Mouse (Mus musculus): ENCODE data around the gene Mill2. TPM values are rescaled to one million over a fixed set of nuclear protein-coding genes. Genes with fewer than 3 reads are reported as not detected.
A peak's percentile ranks its signal among the peaks of the same experiment; 100 is the strongest.

Gene Mill2
- polyA plus RNA-seq, 1 experiment from 2014 or later: 1.0 TPM

GRCm38 (mm10) chr7:18902486-18902885 lies 62.7 kb downstream of the Mill2 start:
- Histone ChIP-seq H3K27ac (ENCODE audit: low read length) (no peak overlapping the region), H3K36me3 (ENCODE audit: control insufficient read depth, insufficient read depth, low read length) (peaks cover 11% of the 10 kb centered on the region; the same call in 1 of the 2 replicates), H3K4me1 (ENCODE audit: control insufficient read depth, insufficient read depth, low read length) (no peaks in the 10 kb centered on the region), H3K9me3 (ENCODE audit: control insufficient read depth, low read depth, low read length) (no peaks in the 10 kb centered on the region), H3K4me3 (ENCODE audit: low read depth, low read length) (no peak overlapping the region), H3K27me3 (ENCODE audit: control insufficient read depth, insufficient read depth, low read length) (no peaks in the 10 kb centered on the region), H3K4me2 (replicated peaks; ENCODE audit: low read depth, low read length) (no peak overlapping the region), H3K9ac (replicated peaks; ENCODE audit: low read depth, low read length) (no peak overlapping the region)
- WGBS: 69% methylated on average over 3 of the region's 3 CpGs
- ATAC-seq (ENCODE audit: insufficient number of reproducible peaks, insufficient read depth, low FRiP score, low read depth): no peak

GRCm38 (mm10) chr7:18904971-18905370 lies 65.2 kb downstream of the Mill2 start:
- H3K9me3 ChIP-seq (ENCODE audit: control insufficient read depth, low read depth, low read length): no peaks in the 10 kb centered on the region
- no peak for ATAC-seq (ENCODE audit: insufficient number of reproducible peaks, insufficient read depth, low FRiP score, low read depth)
- H3K27me3 ChIP-seq (ENCODE audit: control insufficient read depth, insufficient read depth, low read length): no peaks in the 10 kb centered on the region
- no peak overlapping the region for H3K27ac ChIP-seq (ENCODE audit: low read length)
- no peak overlapping the region for H3K4me2 ChIP-seq (replicated peaks; ENCODE audit: low read depth, low read length)
- H3K9ac ChIP-seq (replicated peaks; ENCODE audit: low read depth, low read length): no peak overlapping the region
- H3K36me3 ChIP-seq (ENCODE audit: control insufficient read depth, insufficient read depth, low read length): peaks cover 11% of the 10 kb centered on the region; the same call in 1 of the 2 replicates
- H3K4me3 ChIP-seq (ENCODE audit: low read depth, low read length): no peak overlapping the region
- 72% methylated on average over 3 of the region's 3 CpGs for WGBS
- peaks cover 12% of the 10 kb centered on the region for H3K4me1 ChIP-seq (ENCODE audit: control insufficient read depth, insufficient read depth, low read length)

GRCm38 (mm10) chr7:18909797-18910196 lies 70.0 kb downstream of the Mill2 start:
- peak; percentile 1; the same call in 1 of the 2 replicates for ATAC-seq (ENCODE audit: insufficient number of reproducible peaks, insufficient read depth, low FRiP score, low read depth)
- H3K36me3 ChIP-seq (ENCODE audit: control insufficient read depth, insufficient read depth, low read length): no peaks in the 10 kb centered on the region
- peak overlapping the region; percentile 68 for H3K4me3 ChIP-seq (ENCODE audit: low read depth, low read length)
- H3K4me2 ChIP-seq (replicated peaks; ENCODE audit: low read depth, low read length): peak overlapping the region; percentile 54
- H3K9ac ChIP-seq (replicated peaks; ENCODE audit: low read depth, low read length): peak overlapping the region; percentile 31; the same call in 1 of the 2 replicates
- peaks cover 12% of the 10 kb centered on the region for H3K4me1 ChIP-seq (ENCODE audit: control insufficient read depth, insufficient read depth, low read length)
- H3K27me3 ChIP-seq (ENCODE audit: control insufficient read depth, insufficient read depth, low read length): no peaks in the 10 kb centered on the region
- H3K27ac ChIP-seq (ENCODE audit: low read length): no peak overlapping the region
- WGBS: 4% methylated on average over 17 of the region's 17 CpGs
- no peaks in the 10 kb centered on the region for H3K9me3 ChIP-seq (ENCODE audit: control insufficient read depth, low read depth, low read length)

- H3K27me3 ChIP-seq (ENCODE audit: control insufficient read depth, insufficient read depth, low read length): no peaks in the 10 kb centered on the region
- H3K4me2 ChIP-seq (replicated peaks; ENCODE audit: low read depth, low read length): peak within 1 kb of the TSS; percentile 74
- peak within 1 kb of the TSS; percentile 31; the same call in 1 of the 2 replicates for H3K9ac ChIP-seq (replicated peaks; ENCODE audit: low read depth, low read length)
- H3K4me3 ChIP-seq (ENCODE audit: low read depth, low read length): peak within 1 kb of the TSS; percentile 68
- under 1% methylated on average over 33 of the region's 33 CpGs for WGBS
- ATAC-seq (ENCODE audit: insufficient number of reproducible peaks, insufficient read depth, low FRiP score, low read depth): peak; percentile 100
- H3K27ac ChIP-seq (ENCODE audit: low read length): no peak within 1 kb of the TSS
- peaks cover 12% of the 10 kb centered on the region for H3K4me1 ChIP-seq (ENCODE audit: control insufficient read depth, insufficient read depth, low read length)
- H3K36me3 ChIP-seq (ENCODE audit: control insufficient read depth, insufficient read depth, low read length): no peaks in the 10 kb centered on the region
- no peaks in the 10 kb centered on the region for H3K9me3 ChIP-seq (ENCODE audit: control insufficient read depth, low read depth, low read length)
Measured at GRCm38 (mm10) chr7:18910241-18910831, 70.6 kb downstream of the Mill2 start, which contains the start of gene Ccdc61. TSS of gene Ccdc61 (minus strand) at chr7:18910415.

Other genes starting within 250 kb of the Mill2 start
- gene Psg23, start 223.5 kb upstream of the Mill2 start, polyA plus RNA-seq (2014; fragmentation: Nextera tagmentation; extraction: Ambion mirVana): not detected in 2 replicates
- gene Psg21, start 183.2 kb upstream of the Mill2 start, polyA plus RNA-seq (2014; fragmentation: Nextera tagmentation; extraction: Ambion mirVana): not detected in 2 replicates
- gene Psg20, start 153.8 kb upstream of the Mill2 start, polyA plus RNA-seq (2014; fragmentation: Nextera tagmentation; extraction: Ambion mirVana): not detected in 2 replicates
- gene Psg22, start 121.9 kb upstream of the Mill2 start, polyA plus RNA-seq (2014; fragmentation: Nextera tagmentation; extraction: Ambion mirVana): not detected in 2 replicates
- not detected in 2 replicates for gene Psg19, start 41.4 kb upstream of the Mill2 start, polyA plus RNA-seq (2014; fragmentation: Nextera tagmentation; extraction: Ambion mirVana)
- gene Psg17, start 18.4 kb upstream of the Mill2 start, polyA plus RNA-seq (2014; fragmentation: Nextera tagmentation; extraction: Ambion mirVana): 0.23 and 0.27 TPM in 2 replicates
- gene Pglyrp1, start 31.4 kb downstream of the Mill2 start, polyA plus RNA-seq (2014; fragmentation: Nextera tagmentation; extraction: Ambion mirVana): 23.9 and 32.8 TPM in 2 replicates
- gene Ccdc61, start 70.4 kb downstream of the Mill2 start, polyA plus RNA-seq (2014; fragmentation: Nextera tagmentation; extraction: Ambion mirVana): 18.5 and 21.7 TPM in 2 replicates
- 0.81 and 1.2 TPM in 2 replicates for gene Nova2, start 85.9 kb downstream of the Mill2 start, polyA plus RNA-seq (2014; fragmentation: Nextera tagmentation; extraction: Ambion mirVana)
- not detected in 2 replicates for gene Nanos2, start 147.4 kb downstream of the Mill2 start, polyA plus RNA-seq (2014; fragmentation: Nextera tagmentation; extraction: Ambion mirVana)
- gene Mypop, start 151.3 kb downstream of the Mill2 start, polyA plus RNA-seq (2014; fragmentation: Nextera tagmentation; extraction: Ambion mirVana): 3.0 and 3.5 TPM in 2 replicates
- 22.7 and 25.5 TPM in 2 replicates for gene Irf2bp1, start 164.1 kb downstream of the Mill2 start, polyA plus RNA-seq (2014; fragmentation: Nextera tagmentation; extraction: Ambion mirVana)
- 14.8 and 15.3 TPM in 2 replicates for gene Foxa3, start 183.6 kb downstream of the Mill2 start, polyA plus RNA-seq (2014; fragmentation: Nextera tagmentation; extraction: Ambion mirVana)
- 21.7 and 23.7 TPM in 2 replicates for gene Sympk, start 184.4 kb downstream of the Mill2 start, polyA plus RNA-seq (2014; fragmentation: Nextera tagmentation; extraction: Ambion mirVana)
- not detected in 2 replicates for gene Rsph6a, start 214.7 kb downstream of the Mill2 start, polyA plus RNA-seq (2014; fragmentation: Nextera tagmentation; extraction: Ambion mirVana)
- 14.3 and 16.8 TPM in 2 replicates for gene Dmwd, start 236.3 kb downstream of the Mill2 start, polyA plus RNA-seq (2014; fragmentation: Nextera tagmentation; extraction: Ambion mirVana)
- 70.9 and 72.0 TPM in 2 replicates for gene Dmpk, start 243.9 kb downstream of the Mill2 start, polyA plus RNA-seq (2014; fragmentation: Nextera tagmentation; extraction: Ambion mirVana)